Mouse (Mus musculus) B cell, adult 2 months (primary cell): ENCODE results near the gene Ss18l1.
A peak's percentile ranks its signal among the peaks of the same experiment; 100 is the strongest.

Experiments used
- DNase-seq, 2 experiments: peaks; one replicate each; pipeline ENCODE4 v3.0.0; 2022

The Ss18l1 gene

DNA sequence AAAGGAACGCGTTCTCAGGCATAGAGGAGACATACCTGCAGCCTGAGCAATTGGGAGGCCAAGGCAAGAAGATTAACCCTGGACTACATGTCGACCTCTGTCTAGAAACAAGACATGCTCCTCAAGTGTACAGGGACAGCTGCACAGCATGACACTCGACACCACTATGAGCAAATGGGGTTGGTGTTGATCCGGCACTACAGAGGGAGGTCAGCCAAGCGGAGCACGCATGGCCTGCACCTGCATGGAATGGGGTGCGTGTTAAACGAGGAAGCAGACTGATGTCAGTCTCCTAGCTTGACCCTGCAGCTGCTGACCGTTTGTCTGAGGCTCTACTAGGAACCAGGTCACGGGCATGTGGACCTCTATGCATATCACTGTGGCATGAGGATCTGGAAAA lies 48.0 kb downstream of the Ss18l1 start:
- no peak for DNase-seq

DNA sequence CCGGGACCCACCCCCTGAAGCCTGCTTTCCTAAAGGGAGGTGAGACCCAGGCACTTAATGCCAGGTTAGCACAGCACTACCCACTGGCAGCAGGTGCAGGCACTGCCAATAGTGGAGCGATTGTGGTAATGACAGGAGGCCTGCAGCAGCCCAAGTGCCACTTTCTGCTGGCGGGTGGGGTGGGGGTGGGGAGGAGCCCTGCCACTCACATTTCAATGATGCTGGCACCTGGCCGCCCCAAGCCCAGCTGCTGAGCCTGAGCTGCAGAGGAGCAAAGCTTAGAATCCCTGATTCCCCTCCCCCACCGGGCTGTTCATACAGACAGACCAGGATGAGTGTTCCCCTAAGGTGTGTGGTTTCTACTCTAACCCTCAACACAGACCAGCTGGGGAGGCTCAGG lies 53.4 kb downstream of the Ss18l1 start:
- no peak for DNase-seq

DNA sequence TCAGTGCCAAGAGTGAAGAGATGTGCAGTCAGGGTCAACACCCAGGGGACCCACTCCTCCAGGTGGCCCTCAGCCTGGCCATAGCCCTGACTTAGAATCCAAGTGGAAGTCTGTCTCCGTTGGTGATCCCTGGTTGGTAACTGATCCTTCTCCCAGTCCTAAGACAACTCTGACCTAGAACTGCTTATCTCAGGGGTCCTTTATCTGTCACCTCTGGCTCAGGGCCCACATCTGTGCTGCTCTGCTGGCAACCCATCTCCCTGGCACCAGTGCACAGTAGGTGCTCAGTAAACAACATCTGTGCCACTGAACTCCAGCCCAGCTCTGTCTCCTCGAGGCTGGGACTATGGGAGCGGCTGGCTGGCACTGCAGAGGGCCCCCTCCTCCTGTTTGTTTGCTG lies 55.3 kb downstream of the Ss18l1 start:
- DNase-seq, result no peak

DNA sequence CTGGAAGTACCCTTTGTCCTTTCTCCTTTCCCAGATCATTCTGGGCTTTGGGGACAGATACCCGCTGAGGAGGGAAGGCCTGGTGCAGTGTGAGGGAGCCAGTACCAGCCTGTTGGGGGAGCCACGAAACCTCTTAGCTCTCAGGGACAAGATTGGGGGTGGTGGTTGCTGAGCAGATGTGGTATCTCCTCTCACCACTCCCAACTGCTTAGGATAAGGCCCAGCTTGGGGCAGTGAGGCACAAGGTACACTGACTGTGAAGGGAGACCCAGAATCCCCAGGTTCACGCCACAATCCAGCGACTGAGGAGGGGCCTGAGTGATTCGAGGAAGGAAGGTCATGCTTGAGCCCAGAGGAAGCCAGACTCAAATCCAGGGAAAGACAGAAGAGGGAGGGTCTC lies 55.9 kb downstream of the Ss18l1 start:
- no peak for DNase-seq

DNA sequence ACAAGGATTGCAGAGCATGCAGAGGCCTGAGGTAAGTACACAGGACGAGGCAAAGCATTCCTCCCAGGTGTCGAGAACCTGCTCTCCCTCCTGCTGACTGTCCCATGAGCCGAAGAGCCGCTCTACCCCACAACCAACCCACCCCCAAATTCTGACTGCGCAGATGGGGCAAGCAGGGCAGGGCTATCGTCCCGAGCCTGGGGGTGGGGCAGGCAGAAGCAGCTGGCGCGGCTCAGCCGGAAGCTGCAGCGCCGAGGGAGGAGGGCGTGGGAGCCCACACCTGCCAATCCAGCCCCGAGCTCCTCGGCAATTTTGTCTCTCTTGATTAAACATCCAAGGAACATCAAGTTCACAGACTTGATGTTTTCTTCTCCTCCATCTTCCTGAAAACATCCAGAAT lies 57.2 kb downstream of the Ss18l1 start:
- peak in 1 of 2 experiments; percentile 26 for DNase-seq

DNA sequence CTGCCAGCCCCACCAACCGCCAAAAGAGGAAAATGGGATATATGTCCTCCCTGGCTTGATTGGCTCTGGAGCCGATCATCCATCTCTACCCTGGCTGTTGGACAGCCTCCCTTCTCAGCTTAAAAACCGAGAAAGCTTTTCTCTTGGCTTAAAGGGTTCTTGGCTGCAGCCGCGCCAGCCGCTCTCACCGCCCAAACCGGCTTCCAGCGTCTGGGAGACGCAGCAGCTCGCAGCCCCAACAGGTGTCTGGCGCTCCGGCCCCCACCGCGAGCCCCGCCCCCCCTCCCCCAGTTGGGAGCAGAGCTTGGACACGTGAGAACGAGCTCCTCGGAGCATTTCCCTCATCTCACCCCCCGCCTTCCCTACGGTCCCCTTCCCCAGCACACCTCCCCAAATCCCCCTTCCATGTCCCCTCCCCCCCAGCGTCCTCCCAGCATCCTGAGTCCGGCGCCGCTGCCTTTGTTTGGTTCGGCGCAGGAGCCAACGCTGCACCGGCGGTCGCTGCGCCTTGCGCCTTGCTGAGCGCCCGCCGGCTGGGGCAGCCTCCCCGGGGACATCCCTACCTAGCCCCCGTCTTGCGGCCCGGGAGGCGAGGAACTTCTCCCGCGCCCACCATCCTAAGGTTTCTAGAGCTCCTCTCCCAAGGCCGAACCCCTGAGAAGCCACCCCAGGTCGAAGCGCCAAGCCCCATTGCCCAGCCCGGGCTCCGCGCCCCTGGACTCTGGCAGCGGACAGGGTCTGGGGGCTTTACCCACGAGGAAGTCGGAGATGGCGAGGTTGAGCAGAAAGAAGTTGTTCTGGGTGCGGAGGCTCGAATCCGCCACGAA lies 61.1 kb downstream of the Ss18l1 start:
- no peak for DNase-seq

DNA sequence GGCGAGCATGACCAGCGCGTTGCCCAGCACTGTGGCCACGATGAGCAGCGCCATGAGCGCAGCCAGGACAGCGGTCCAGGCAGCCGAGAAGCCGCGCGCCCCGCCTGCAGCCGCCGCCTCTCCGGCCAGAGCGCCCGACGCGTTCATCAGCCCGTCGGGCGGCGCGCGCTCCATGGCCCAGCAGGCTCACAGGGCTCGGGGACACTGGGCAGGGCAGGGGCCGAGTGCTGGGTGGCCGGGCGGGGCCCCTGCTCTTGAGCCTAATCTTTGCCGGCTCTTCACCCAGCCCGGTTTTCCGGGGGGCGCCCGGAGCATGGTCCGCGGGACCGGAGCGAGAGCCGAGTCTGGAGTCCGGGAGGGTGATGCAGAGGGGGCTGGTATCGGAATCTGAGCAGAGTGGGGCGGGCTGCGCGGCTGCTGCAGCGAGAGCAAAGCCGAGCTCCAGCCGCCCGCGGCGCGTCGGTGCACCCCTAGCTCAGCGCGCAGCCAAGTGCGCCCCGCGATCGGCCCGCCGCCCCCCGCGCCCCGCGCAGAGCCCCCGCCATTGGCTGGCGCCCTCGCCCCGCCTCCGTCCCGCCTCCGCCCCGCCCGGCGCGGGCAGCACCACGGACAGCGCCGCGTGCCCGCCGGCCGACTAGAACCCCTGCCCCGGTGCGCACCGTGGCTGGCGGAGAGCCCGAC lies 61.8 kb downstream of the Ss18l1 start, which contains the start of gene Hrh3:
Gene Hrh3 (minus strand): TSS at position 511 of the 681 bp plus-strand sequence.
- DNase-seq, result peak; percentile 79 to 83

DNA sequence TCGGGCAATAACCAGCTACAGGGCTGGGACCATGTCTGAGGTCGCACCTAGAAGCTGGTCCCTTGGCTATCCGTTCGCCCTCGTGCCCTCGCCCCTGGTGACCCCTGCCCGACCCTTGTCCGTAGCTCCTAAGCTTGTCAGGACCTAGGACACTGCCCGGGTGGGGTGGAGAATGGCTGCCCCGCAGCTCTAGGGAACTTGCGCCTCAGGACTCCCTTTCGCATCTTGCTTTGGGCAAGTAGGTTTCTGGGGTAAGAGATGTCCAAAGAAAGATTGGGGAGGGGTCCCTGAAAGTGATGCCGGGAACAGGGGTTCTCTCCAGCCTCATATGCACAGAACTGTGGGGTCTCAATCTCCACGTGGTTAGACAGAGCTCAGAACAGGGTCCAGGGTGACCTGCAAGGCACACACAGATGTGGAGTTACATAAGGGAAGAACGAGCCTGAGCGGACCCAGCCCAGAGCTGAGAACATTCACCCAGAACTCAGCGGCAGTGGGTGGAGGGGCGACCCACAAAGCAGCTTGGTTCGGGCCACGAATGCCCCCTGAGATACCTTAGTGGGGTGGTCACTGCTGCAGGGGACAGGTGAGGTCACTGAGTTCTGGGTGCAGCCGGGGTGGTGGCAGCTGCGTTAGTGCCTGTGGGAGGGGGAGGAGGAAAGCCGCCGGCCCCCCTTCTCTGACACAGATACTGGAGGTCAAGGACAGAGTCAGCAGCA lies 62.5 kb downstream of the Ss18l1 start:
- no peak for DNase-seq

DNA sequence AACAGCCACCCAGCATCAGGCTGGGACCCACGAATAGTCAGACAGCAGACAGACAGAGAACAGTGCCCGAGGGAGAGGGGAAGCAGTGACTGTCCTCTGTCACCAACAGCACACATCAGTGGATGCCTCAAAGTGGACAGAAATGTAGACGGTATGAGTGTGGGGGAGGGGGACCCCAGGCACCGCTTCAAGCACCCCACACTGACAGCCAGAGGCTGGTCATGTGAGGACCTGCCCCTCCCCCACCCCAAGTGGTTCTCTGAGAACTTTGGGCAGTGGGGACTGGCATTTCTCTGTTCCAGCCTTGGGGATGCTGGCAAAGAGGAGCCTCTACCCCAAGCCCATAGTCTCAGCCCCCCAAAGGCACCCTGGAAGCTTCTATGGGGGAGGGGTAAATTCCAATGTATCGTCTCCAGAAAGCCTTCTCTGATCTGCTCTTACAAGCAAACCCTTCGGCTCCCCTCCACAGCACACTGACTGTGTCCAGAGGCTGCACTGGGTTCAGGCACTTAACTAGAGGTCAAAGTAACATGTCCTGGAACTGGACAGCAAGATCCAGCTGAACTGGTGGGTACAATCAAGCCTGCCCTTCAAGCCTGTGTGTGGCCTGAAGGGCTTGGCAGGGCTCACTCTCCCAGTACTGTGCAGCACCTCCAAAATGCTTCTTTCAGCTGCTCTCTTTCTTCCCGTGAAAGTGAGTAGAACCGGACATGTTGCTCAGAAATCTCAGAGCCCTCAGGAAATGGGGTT lies 63.3 kb downstream of the Ss18l1 start:
- DNase-seq, result no peak

DNA sequence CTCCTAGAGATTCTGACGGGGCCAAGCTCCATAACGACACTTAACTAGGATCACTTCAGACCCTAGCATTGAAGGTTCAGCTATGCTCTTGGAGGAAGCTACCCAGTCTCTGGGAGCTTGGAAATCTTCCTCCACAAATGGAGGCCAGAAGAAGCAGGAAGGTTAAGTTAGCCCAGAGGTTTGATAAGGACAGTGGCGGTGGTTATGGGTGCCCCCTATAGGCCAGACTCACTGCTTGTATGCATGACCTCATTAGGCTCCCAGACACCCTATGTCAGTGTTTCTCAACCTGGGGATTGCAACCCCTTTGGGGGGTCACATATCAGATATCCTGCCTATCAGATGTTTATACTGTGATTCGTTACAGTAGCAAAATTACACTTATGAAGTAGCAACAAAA lies 64.8 kb downstream of the Ss18l1 start:
- DNase-seq, result peak; percentile 34 to 47

DNA sequence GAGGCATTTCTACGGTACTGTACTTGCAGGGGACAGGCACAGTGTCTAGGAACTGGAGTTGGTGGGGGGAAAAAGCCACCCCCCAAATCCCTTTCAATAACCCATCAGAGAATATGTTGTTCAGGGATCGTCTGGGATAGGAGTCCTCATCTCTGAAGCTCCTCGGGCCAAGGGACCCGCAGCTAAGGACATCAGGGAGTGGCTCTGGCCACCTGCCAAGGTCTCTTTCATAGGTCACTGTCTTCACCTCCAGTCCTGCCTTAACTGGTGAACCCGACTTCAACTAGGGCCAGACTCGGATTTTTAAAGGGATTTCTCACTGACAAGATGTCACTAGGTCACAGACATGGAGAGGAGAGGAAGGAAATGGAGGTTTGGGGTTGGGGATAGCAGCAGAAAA lies 66.0 kb downstream of the Ss18l1 start:
- no peak for DNase-seq

DNA sequence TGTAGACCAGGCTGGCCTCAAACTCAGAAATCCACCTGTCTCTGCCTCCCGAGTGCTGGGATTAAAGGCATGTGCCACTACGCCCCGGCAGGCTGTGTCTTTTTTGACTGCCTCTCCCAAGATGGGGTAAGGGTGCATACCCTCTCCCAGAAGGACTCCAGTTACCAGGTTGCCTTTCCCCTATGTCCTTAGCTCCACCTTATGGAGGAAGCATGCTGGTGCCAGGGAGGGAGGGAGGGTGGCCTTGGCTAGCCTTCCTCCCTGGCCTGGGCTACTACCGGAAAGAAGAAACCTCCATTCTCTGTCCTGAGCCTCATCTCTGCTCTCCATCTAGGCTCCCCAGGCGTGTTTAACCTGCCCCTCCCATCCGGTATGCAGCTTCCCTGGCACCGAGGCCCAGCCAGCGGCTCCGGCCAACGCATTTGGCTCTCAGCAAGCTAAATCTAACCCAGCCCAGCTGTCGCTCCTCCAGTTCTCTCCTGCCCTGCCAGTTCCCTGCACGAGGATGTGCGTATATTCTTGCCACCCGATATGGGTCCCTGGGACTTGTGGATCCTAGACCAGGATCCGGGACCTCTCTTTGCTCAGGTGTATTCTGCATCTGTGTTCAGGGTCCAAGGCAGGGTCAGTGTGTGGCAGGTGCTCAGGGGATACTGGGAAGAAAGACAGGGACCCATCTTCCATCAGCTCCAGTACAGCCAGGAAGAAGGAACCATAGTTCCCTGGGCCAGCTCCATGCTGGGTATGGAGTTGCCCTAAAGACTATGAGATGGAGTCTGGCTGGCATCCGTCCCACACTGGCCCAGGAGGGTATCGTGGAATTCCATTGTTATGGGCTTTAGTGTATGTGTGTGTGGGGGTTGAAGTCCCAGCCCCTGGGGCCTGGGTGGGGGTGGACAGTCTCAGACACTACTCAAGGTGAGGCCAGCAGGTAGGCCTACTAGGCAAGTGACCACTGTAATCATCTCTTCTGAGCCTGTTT lies 71.9 kb downstream of the Ss18l1 start:
- DNase-seq, result no peak

DNA sequence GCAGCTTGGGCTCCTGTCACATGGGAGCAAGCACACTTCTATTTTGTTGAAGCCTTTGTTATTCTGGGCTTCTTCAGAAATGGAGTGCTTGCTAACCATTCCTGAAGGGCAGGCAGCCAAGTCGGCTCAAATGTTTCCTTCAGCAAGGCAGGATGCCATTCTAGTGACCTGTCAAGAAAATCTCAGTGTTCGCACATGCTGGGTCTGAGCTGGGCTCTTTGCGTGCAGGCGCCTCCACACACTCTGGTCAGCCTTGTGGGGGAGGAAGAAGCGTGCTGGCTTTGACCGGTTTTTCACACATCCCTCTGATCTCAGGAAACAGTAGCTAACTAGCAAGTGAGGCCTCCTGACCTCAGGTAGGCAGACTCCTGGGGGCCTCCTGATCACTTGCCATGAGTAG lies 73.0 kb downstream of the Ss18l1 start:
- no peak for DNase-seq

DNA sequence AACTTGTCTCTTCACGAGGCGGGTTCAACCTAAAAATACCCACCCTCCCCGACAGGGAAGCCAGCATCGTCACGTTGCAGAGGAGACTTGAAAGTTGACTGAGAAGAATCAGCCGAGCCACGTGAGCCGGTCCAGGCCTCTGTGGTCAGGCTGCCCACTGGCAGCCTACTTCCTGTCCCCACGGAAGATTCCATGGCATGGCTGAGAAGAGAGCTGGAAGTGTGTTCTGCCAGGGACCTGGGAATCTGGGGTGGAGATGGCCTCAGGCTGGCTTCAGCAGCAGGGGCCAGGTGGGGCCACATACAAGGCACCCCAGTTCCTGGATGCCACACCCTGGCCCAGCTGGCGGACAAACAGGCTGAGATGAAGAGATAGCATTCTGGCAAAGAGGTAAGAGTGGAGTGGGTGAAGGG lies 73.8 kb downstream of the Ss18l1 start:
- no peak for DNase-seq

DNA sequence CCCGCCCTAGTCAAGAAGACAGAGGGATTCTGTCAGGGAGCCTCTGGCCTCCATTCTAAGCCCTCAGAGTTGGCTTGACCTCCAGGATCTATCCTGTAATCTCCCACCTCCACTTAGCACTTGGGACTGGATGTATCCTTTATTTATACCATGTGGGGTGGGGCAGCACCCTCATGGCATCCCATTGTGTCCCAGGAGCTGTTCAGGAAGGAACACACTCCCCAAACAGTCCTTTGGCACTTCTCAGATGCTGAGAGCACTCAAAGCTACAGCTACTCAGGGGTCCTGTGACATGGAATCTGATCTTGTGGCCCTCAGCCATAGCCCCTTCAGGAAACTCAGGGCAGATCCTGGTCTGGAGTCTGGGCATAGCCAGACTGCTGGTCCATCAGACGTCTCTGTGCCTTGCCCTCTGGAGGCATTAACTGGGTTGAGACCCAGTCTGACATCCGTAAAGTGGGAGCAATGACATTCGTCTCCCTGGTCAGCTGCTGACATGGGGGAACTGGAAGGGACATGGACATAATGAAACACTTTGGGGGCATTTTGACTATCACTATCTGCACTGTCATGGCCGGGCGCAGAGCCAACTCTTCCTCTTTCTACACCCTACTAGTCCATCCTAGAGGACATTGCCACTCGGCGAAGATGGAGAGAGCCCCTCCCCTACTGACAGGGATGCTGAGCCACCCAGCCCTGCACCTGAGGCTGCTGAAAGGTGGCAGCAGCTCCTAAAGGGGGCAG lies 74.6 kb downstream of the Ss18l1 start:
- no peak for DNase-seq

DNA sequence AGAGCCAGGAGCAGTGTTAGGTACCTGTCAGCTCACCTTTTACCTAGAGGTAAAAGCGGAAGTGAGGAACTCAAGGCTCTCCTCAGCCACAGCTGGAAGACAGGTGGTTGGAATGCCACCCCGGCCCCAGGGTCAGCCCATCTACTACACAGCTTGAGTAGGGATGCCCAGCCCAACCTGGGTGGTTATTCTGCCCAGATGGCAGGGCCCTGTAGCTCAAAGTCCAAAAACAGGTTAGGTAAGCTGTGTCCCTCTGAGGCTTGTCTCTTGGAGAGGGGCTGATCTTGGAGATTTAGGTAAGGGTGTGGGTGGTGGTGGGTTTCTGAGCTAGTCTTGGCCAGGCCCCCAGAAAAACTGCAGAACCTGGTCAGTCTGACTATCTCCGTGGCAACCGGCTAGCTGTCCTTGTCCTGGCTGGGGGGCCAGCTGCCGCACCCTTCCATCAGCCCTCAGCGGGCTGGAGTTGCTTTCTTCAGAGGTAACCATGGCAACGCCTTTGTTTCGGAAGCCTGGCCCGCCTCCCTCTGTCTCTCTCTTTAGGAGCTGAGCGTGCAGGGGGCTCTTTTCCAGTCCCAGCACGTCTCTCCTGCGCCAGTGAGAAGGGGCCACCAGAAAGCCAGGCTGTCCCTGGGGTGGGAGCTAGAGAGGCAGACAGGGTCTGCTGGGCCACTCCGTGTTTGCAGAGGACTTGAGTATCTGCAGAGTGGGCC lies 75.3 kb downstream of the Ss18l1 start:
- peak; percentile 19 to 20 for DNase-seq

DNA sequence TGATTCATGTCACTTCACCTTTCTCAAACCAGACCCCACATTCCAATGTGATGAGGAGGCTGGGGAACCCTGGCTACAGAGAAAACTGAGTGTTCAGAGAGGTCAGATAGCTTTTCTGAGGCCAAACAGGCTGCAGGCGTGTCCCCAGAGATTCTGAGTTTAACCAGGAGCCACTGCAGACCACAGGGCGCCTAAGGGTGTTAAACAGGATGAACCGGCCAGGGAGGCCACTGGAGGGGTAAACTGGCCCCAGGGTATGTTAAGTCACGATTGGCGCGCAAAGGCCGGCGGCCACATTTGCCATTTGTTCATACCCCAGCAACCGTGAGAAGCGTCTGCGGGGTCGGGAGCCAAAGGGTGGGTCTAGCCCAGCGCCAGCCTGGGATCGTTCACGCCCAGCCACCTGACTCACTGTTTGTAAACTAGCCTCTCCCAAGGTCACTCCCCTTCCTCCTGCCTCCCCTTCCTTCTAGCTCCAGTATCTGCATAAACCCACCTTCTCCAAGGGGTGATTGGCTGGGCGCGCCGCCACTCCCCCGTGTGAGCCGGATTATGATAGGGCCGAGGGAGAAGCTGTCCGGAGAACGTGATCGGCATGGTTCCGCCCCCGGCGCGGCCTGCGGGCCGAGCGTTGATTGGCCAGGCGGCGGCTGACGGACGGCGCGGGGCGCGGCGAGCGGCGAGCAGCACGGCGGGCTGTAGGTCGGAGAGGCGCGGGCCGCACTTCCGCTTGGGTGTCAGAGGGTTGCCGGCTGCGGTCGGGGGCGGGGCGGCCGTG lies 76.5 kb downstream of the Ss18l1 start, which contains the start of gene Osbpl2:
Gene Osbpl2 (plus strand): TSS at position 646 of the 778 bp plus-strand sequence.
- DNase-seq, result peak; percentile 96 to 97
